Mouse (Mus musculus) embryo, embryonic 10.5 days (tissue): ENCODE results near the gene Med18.
"Not testable (repeated sequence)": the region's sequence is repeated elsewhere in the genome, so short reads cannot be mapped to it uniquely, and the experiment has no call there.

Source experiments
- DNase-seq: peaks from one replicate; pipeline ENCODE4 v3.0.0-alpha.2; 2015; ENCODE audit warnings: low spot score

Gene Med18

DNA sequence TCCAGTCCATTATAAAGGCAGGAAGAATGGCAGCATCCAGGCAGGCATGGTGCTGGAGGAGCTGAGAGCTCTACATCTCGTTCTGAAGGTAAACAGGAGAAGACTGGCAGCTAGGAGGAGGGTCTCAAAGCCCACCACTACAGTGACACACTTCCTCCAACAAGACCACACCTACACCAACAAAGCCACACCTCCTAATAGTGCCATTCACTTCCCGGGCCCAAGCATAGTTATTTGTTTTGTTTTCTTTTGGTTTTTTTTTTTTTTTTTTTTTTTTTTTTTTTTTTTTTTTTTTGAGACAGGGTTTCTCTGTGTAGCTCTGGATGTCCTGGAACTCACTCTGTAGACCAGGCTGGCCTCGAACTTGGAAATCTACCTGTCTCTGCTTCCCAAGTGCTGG lies 18.4 kb upstream of the Med18 start:
- DNase-seq = not testable (repeated sequence)

DNA sequence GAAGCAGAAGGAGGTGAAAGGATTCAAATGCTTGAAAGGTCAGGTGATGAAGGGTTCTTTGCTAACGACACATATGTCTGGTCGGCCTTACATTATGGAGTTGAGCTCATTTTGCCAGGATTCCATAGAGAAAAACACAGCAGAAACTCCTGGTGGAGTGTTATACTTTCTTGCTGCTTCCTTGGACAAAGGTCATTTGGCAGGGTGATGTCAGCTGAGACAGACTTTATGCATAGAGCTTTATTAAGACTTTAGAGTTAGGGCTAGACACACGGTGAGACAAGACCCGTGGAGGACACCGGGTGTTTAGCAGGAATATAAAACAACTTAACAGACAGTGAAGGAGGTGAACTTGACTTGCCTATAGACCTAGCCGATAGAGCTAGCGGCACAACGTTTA lies 14.1 kb upstream of the Med18 start:
- no peak for DNase-seq

DNA sequence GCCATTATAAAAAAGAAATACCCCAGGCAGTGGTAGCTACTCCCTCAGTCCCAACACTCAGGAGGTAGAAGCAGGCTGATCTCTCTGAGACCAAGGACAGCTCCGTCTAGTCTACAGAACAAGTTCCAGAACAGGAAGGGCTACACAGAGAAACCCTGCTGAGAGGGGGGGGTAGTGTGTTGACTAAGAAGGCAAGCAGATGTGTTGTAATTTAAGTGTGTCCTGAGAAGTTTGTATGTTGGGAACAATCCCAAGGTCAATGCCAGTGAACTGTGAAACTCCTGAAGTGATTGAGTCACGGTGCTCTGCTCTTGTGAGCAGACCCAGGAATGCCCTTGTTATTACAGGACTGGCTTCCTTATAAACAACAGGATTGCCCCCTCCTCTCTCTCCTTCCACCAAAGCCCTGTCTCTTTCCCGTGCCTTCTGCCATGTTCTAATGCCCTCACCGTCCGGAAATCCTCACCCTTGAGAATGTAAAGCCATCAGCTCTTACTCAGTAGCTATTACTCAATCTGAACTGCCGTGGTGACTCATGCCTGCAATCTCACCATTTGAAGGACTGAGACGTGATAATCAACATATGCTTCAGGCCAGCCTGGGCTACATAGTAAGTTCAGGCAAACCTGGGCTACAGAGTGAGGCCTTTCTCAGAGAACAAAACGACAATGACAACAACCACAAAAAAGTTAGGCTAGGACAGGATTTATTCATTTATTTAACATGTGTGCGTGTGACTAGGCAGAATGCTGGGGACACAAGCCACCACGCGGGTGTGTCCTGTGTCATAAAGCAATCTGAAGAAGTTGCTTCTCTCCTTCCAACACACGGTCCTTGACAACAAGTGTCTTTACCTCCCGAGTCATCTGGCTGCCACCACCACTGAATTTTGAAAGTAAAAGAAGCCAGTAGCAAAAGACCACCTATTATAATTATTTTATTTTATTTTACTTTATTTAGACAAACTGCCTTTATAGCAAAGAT lies 12.5 kb upstream of the Med18 start:
- DNase-seq = no peak

DNA sequence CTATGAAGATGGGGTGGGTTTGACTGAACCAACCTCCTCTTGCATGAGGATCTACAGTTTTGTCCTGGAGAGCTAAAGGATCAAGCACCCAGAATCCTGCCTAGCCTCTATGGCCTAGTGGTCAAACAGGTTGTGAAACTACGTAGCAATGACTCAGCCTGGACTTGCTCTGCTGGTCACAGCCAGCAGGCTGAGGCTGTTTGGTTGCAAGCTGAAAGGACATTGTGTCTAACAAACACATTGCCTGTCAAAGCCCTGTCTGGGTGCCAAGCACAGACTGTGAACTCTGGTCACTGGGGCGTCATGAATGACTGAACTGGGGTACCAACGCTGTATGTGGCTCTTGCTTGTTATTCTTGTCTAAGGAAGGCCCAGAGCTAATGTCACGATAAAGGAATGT lies 10.9 kb upstream of the Med18 start:
- DNase-seq = no peak

GRCm38 (mm10) chr4:132473411-132473810 lies 9.7 kb upstream of the Med18 start:
- DNase-seq = no peak

- DNase-seq = no peak
Measured at GRCm38 (mm10) chr4:132469873-132470272, 6.2 kb upstream of the Med18 start.

DNA sequence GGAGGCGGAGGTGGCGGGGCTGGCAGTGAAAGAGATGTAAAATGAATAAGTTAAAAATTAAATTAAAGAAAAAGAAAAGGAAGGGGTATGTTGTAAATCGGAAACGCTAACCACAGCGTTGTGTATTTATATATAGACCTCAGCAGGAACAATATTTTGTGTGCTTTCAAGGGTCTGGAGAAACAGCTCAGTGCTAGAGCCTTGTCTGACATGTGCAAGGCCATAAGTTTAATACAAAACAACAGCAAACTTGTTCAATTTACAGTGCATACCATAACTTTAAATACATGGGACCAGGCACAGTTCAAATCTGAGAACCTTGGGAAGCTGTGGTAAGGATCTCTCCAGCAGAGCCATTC lies 513 bp upstream of the Med18 start:
- DNase-seq = no peak

DNA sequence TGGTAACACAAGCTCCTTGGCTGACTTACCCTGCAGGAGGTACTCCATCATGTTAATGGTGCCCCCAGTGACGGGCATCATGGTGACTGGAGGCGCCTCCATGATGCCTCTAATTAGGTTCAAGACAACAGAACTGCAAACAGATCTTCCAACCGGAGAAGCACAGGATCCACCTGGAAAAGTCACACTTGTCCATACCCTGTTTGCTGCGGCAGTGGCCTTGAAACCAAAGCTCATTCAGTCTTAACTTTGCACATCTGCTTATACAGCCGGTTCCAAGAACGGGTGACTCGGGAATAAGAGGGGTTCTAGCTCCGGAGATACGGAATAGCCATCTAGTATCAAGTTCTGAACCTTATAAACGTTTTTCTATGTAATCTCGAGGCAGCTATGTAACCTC lies 885 bp downstream of the Med18 start:
- DNase-seq = peak; percentile 37

DNA sequence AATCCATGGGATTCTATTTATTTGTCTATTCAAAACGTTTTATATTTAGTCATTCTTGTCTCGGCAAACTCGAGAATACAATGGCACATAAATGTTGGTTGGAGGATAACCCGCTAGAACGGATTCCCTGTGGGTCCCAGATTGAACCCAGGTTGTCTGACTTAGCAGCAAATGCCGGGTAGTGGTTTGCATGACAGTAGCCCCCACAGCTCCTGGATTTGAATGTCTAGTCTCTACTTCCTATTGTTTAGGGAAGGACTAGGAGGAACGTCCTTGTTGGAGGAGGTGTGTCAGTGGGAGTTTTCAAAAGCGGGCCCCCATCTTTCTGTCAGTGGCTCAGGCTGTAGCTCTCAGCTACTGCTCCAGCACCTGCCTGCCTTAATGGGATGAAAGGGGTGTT lies 3.5 kb downstream of the Med18 start:
- DNase-seq = no peak

DNA sequence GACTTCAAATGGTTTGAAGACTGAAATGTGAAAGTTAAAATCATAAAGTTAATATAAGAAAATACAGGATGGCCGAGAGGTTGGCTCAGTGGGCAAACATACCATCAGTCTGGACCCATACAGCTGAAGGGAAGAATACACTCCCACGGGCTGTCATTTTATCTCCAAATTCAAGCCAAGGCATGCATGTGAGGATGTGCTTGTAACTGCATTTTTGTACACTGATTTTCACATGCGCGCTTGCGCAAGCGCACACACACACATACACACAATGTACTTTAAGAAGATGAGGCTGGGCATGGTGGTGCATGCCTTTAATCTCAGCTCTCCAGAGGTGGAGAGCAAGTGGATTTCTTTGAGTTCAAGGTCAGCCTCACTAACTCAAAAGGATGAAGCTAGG lies 8.2 kb downstream of the Med18 start:
- DNase-seq = no peak

DNA sequence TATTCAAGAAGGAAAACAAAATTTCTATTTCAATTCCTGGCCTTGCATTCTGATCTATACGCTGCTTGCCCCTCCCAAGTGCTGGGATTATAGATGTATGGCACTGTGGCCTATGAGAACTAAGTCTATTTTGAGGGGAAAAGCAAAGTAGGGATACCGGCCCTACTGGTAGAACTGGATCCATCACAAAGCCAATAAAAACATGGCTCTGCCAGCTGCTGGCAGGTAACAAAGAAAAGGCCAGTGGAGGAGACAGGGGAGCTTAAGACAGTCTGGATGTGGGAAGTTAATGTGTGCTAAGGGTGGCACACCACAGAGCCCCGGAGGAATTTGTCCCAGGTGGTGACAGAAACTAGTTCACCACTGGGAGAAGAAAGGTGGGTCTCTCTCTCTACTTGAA lies 8.6 kb downstream of the Med18 start:
- DNase-seq = no peak

DNA sequence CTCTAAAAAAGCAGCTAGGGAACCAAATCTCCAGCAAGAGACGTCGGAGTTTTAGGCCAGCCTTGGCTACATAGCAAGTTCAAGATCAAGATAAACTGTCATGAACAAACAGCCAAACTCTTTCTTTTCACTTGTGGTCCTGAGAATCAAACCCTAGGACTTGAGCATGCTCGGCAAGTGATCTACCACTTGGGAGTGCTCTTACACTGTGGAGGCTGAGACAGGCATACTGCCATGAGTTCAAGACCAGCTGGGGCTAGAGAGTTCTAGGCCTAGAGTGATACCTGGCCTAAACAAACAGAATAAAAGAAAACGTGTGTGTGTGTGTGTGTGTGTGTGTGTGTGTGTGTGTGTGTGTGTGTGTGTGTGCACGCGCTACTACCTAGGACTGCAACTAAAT lies 9.5 kb downstream of the Med18 start:
- no peak for DNase-seq

DNA sequence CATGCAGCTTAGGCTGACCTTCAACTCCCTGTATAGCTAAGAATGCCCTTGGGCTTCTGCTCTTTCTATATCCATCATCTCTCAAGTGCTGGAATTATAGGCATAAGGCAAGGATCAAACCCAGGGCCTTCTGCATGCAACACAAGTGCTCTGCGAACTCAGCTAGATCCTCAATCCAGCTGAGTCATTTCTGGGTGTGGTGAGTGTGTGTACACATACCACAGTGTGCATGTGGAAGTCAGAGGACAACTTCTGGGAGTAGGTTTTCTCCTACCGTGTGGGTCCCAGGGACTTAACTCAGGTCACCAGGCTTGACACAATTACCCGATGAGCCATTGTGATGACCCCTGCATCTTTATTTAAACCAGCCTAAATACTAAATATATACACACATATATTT lies 13.9 kb downstream of the Med18 start:
- no peak for DNase-seq

- no peak for DNase-seq
Measured at GRCm38 (mm10) chr4:132446105-132446504, 17.6 kb downstream of the Med18 start.

DNA sequence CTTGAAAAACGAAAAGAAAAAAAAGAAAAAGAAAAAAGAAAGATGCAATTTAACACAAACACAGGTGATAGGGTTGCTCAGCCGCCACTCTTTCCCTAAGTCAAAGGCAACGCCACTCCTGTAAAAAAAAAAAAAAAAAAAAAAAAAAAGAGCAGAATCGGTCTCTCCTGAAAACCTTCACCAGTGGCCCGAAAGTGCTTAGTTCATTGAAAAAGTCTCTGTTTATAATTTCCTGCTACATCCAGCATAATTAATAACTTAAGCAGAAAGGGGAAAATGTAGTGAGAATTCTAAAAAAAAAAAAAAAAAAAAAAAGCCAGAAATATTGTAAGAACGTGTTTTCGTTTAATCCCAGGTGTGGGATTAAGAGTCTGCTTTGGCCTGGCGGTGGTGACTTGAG lies 19.2 kb downstream of the Med18 start:
- no peak for DNase-seq

GRCm38 (mm10) chr4:132437857-132438256 lies 25.9 kb downstream of the Med18 start:
- DNase-seq = peak; percentile 34

DNA sequence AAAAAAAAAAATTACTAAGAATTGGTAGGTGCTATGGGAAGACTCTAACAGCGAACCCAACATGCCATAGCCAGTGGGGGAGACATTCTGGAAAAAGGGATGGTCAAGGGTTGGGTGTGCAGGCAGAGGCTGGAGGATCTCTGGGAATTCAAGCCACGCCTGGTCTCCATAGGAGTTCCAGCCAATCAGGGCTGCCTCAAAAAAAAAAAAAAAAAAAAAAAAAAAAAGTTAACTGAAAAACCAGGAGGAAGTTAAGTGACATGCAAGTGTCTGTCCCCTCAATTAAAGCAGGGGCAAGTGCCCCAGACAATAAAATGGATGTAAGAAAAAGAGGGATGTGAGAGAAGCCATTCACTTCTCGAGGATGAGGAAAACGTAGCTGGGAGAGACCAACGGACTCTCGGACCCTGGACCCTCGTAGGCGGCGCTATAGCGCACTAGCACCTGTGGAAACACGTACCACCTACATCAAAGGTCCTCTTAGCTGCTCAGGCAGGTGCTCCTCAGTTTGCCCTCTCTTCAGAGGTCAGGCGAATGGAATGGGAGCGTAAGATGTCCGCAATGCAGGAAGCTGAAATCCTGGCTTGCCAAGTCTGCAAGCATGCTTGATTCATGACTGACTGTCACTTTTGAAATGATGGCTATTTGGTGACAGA lies 30.9 kb downstream of the Med18 start:
- DNase-seq = no peak

DNA sequence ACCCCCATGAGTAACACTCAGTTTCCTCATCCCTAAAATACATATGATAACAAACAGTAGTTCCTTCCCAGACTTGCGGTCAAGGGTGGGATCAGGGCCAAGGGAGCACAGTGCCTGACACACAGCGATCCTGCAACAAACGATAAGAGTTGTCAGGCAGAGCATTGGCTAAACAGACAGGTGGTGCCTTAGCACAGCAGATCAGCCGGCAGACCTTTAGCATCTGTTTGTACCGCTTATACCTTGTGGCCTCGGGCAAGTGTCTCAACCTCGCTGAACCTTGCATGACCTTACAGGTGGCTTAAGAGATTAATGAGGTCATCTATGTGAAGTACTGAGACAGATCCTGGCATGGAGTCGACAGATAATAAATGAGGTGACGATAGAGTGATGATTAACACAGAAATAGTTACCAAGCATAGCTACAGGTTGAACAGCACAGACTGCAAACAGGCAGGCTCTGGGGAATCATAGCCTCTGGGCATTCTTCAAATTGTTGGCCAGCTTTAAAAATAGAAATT lies 35.6 kb downstream of the Med18 start:
- peak; percentile 36 for DNase-seq

DNA sequence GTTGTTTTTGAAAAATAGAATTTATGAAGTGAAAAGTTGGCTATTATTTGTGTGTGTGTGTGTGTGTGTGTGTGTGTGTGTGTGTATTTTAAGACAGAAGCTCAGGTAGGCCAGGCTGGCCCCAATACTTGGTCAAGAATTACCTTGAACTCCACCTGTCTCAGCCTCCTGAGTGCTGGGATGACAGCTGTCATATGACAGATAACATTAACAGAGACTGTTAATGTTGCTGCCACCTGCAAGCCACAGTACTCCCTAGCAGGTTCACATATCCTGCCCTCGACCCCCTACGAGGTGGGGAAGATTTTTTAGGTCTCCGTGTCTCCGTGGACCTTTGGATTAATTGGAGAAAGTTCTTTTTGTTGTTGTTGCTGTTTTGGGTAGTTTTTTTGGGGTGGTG lies 36.2 kb downstream of the Med18 start:
- DNase-seq = no peak

DNA sequence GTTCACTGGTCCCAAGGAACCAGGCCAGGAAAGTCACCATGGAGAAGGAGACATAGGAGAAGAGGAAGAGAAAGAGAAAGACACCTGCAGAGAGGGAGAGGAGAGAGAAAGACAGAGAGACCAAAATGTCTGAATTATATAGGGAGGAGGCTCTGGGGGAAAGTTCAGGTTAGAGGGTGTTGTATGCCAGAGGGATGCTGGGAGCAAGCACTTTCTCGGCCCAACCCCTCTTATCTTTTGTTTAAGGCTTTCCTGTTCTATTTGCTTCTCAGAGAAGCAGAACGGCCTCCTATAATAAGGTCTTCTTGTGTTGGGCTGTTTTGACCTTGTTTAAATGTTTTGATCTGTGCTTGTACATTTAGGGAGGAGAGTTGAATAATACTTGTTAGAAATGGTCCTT lies 37.7 kb downstream of the Med18 start:
- no peak for DNase-seq

DNA sequence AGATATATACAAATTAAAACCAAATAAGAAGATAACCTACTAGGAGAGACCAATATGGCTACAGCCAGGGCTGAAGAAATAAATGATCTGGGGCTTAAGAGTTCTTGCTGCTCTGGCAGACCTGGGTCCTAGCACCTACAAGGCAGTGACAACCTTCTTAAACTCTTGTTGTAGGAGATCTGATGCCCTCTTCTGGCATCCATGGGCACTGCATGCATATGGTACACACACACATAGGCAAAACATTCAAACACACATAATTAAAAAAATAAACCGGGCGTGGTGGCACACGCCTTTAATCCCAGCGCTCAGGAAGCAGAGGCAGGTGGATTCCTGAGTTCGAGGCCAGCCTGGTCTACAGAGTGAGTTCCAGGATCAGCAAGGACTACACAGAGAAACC lies 39.0 kb downstream of the Med18 start:
- no peak for DNase-seq

DNA sequence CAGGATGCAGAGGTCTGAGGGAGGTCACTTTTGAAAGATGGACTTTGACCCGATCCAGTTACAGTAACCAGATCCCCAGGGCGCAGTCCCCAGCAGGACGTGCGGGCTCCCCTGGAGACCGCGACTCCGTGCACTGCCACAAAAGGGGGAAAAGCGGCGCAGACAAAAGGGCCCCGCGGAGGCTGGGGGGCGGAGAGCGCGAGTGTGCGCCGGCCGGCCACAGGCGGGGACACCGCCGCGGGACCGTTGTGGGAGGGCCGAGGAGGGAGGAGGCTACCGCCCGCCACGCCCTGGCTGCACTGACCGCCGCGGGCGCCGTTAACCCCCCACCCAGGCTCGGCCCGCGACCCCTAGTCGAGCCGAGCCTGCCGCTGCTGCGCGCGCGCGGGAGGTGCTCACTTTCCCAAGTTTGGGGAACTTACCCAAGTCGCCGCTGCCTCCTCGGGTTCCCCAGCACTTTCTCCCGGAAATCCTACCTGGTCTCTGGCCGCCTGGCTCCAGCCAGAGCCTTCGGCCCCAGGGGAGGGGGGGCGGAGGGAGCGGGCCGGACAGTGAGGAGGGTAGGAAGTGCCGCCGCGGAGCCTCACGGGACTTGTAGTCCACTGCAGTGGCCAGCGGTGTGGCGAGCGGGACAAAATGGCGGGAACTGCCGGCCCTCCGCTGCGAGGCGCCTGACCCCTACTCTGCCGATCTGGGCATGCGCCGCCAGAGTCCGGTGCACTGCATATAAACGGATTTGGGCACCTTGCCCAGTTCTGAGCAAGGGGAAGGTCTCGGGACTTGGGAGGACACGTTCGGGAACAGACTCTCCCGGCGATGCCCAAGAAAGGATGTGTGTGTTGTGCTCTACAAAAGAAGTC lies 41.6 kb downstream of the Med18 start, which contains the start of gene Phactr4:
Gene Phactr4 (minus strand): TSS at position 567 of the 860 bp plus-strand sequence.
- DNase-seq = peak; percentile 98
